Mouse (Mus musculus): Measurements from ENCODE around the gene Rrp15. TPM values are rescaled to one million over a fixed set of nuclear protein-coding genes. Genes with fewer than 3 reads are reported as not detected.

The Rrp15 gene
- polyA plus RNA-seq, 1 experiment from 2014 or later, result 21.9 TPM

DNA sequence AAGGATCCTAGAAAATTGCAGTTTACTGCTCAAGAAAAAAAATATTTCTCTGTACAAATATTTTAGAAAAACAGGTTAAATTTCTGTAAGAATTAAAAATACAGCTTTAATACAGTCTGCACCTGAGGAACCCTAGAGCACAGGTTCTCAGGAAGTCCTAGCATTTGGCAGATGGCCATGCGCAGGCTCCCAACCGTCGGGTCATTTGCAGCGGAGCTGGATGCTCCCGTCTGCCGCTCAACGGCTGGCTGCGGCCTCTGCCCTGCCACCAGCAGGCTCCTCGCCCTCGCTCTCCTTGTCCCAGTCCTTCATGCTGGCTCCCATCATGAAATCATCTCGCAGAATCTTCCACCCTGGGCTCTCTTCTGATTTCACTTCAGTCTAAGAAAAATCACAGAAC, 28.0 kb downstream of the Rrp15 start:
- Histone ChIP-seq H3K9me3 (replicated peaks; ENCODE audit: control insufficient read depth, low read length) (no peaks in the 10 kb centered on the region), H3K36me3 (ENCODE audit: control insufficient read depth, insufficient read depth) (peaks cover 12% of the 10 kb centered on the region), H3K27me3 (ENCODE audit: control insufficient read depth, insufficient read depth, low read depth, low read length) (no peaks in the 10 kb centered on the region), H3K27ac (ENCODE audit: low read length) (no peak overlapping the region), H3K4me3 (ENCODE audit: low read depth, low read length) (no peak overlapping the region), H3K4me1 (ENCODE audit: control insufficient read depth, low read depth, low read length) (no peaks in the 10 kb centered on the region), H3K9ac (ENCODE audit: low read depth, low read length) (no peak overlapping the region), H3K4me2 (ENCODE audit: low read depth, low read length) (no peak overlapping the region)
- no peak for ATAC-seq (ENCODE audit: low read depth)
- WGBS (ENCODE audit: insufficient replicate concordance), result 88% methylated on average over 11 of the region's 11 CpGs

DNA sequence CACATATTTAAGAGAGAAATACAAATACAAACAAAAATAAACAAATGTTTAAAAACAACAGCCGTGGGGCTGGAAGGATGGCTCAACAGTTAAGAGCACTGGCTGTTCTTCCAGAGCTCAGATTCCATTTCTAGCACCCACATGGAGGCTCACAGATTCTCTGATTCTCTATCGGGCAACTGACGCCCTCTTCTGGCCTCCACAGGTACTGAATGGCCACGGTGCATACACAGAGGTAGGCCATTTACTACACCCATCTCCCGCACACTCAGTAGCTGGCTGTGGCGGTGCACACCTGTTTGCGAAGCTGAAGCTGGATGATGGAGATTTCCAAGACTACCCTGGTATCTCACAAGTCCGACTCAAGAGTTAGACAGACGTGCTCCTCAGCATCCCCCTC, 29.4 kb downstream of the Rrp15 start:
- Histone ChIP-seq H3K36me3 (ENCODE audit: control insufficient read depth, insufficient read depth) (peaks cover 12% of the 10 kb centered on the region), H3K4me2 (ENCODE audit: low read depth, low read length) (no peak overlapping the region), H3K4me3 (ENCODE audit: low read depth, low read length) (no peak overlapping the region), H3K27ac (ENCODE audit: low read length) (no peak overlapping the region), H3K27me3 (ENCODE audit: control insufficient read depth, insufficient read depth, low read depth, low read length) (no peaks in the 10 kb centered on the region), H3K9me3 (replicated peaks; ENCODE audit: control insufficient read depth, low read length) (no peaks in the 10 kb centered on the region), H3K9ac (ENCODE audit: low read depth, low read length) (no peak overlapping the region), H3K4me1 (ENCODE audit: control insufficient read depth, low read depth, low read length) (no peaks in the 10 kb centered on the region)
- ATAC-seq (ENCODE audit: low read depth), result no peak
- 82% methylated on average over 9 of the region's 9 CpGs for WGBS (ENCODE audit: insufficient replicate concordance)

DNA sequence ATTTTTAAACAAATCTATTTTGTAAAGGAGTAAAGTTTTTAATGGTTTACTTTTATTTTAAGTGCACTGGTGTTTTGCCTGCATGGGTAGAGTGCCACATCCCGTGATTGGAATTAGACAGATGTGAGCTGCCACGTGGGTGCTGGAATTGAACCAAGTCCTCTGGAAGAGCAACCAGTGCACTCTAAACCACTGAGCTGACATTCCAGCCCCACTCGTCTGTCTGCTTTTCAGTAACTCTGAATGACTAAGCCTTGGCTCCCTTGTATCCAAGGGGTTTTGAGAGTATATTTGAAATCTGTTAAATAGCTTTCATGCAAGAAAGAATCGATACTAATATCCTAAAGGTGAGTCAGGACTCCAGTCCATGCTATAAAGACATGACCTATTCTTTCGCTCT, 30.3 kb downstream of the Rrp15 start:
- H3K36me3 ChIP-seq (ENCODE audit: control insufficient read depth, insufficient read depth), result peaks cover 12% of the 10 kb centered on the region
- WGBS (ENCODE audit: insufficient replicate concordance), result 68% methylated on average over 5 of the region's 5 CpGs

DNA sequence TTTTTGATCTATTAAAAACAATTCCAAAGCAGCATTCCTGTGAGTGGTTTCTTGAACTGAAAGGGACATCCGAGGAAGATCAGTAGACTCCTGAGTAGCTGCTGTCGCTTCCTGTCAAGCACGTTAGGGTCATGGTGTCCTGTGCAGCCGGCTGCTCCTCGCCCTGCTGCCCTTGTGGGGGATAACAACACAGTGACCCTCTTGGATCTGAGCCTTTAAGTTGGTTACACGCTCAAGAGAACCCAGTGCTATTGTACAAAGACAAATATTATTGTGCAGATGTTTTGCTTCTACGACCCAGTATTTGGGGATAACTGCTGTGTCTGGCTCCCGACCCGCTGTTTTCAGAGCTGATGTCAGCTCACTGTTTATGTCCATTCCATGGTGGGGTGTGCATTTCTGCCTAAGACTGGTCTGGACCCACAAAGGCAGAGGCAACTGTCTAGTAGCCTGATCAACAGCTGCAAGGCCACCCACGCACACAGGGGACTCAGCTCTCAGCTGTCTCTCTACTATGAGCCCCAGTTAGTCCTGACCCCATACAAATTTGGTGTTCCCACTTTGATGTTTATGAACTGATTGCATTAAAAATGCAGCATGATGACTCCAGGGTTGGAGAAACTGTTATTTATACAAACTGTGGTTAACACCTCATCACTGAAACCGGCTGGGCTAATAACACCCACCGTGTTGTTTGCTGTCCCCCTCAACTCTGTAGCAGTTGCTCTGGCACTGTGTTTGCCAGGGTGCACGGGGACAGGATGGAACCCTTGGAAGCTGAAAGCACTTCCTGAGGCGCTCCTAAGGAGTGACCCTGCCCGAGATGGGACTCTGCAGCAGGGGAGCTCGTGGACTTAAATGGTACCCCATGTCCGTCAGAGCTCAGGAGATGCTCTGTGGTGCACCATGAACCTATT, 33.9 kb downstream of the Rrp15 start:
- H3K27ac ChIP-seq (ENCODE audit: low read length), result no peak overlapping the region
- H3K4me1 ChIP-seq (ENCODE audit: control insufficient read depth, low read depth, low read length), result no peaks in the 10 kb centered on the region
- no peak for ATAC-seq (ENCODE audit: low read depth)
- no peaks in the 10 kb centered on the region for H3K9me3 ChIP-seq (replicated peaks; ENCODE audit: control insufficient read depth, low read length)
- H3K4me2 ChIP-seq (ENCODE audit: low read depth, low read length), result no peak overlapping the region
- no peaks in the 10 kb centered on the region for H3K27me3 ChIP-seq (ENCODE audit: control insufficient read depth, insufficient read depth, low read depth, low read length)
- H3K36me3 ChIP-seq (ENCODE audit: control insufficient read depth, insufficient read depth), result peaks cover under 1% of the 10 kb centered on the region
- 68% methylated on average over 17 of the region's 17 CpGs for WGBS (ENCODE audit: insufficient replicate concordance)
- H3K4me3 ChIP-seq (ENCODE audit: low read depth, low read length), result no peak overlapping the region
- H3K9ac ChIP-seq (ENCODE audit: low read depth, low read length), result no peak overlapping the region

More for the DNA sequence above, 30.3 kb downstream of the Rrp15 start:
- Histone ChIP-seq H3K4me1 (ENCODE audit: control insufficient read depth, low read depth, low read length) (no peaks in the 10 kb centered on the region), H3K9me3 (replicated peaks; ENCODE audit: control insufficient read depth, low read length) (no peaks in the 10 kb centered on the region), H3K27ac (ENCODE audit: low read length) (no peak overlapping the region), H3K4me2 (ENCODE audit: low read depth, low read length) (no peak overlapping the region), H3K27me3 (ENCODE audit: control insufficient read depth, insufficient read depth, low read depth, low read length) (no peaks in the 10 kb centered on the region), H3K4me3 (ENCODE audit: low read depth, low read length) (no peak overlapping the region), H3K9ac (ENCODE audit: low read depth, low read length) (no peak overlapping the region)
- ATAC-seq (ENCODE audit: low read depth), result no peak

DNA sequence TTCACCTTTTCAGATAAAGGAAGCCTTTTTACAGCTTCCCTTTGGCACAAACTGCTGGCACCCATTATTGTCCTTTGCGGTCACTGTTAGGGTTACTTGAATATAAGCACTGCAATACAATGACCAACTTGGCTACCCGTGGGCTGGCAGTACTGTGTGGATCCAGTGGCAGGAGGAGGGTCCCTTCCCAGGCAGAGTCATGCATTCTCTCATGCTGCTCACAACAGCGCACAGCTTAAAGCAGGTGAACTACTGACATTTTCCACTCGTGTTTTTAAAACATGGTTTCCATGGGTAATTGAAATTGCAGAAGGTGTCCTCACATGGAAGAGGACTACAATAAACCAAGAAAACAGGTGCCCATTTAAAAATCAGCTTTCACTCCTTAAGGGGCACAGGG, 34.9 kb downstream of the Rrp15 start:
- WGBS (ENCODE audit: insufficient replicate concordance), result 68% methylated on average over 4 of the region's 4 CpGs
- H3K4me2 ChIP-seq (ENCODE audit: low read depth, low read length), result no peak overlapping the region
- no peak for ATAC-seq (ENCODE audit: low read depth)

DNA sequence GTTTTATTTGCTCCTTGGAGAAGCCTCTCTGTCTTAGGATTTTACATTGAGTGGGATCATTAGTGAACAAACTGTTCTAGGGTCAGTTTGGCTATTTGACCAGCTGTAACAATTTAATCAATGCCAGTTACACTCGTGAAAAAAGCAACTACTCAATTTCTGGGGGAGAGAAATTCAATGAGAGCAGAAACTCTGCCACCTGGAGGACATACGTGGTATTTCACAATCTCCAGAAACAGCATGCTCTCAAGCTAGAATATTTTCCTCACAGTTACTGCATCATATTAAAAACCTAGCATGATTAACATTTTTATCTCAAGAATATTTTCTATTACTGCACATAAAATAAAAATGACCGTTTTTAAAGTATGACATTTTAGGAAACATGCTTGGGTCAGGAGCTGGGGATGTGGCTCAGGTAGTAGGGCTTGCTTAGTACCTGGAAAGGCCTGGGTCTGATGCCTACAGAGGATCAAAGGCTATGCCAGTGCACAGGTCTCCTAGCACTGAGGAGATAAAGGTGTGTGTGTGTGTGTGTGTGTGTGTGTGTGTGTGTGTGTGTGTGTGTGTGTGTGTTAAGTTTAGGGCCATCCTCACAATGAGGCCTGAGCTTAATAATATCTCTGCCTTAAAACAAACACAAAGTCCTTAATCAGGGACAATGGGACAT, 36.2 kb downstream of the Rrp15 start:
- H3K4me1 ChIP-seq (ENCODE audit: control insufficient read depth, low read depth, low read length), result no peaks in the 10 kb centered on the region
- ATAC-seq (ENCODE audit: low read depth), result no peak
- H3K27ac ChIP-seq (ENCODE audit: low read length), result no peak overlapping the region
- H3K9me3 ChIP-seq (replicated peaks; ENCODE audit: control insufficient read depth, low read length), result no peaks in the 10 kb centered on the region
- H3K4me2 ChIP-seq (ENCODE audit: low read depth, low read length), result no peak overlapping the region
- no peaks in the 10 kb centered on the region for H3K36me3 ChIP-seq (ENCODE audit: control insufficient read depth, insufficient read depth)
- H3K4me3 ChIP-seq (ENCODE audit: low read depth, low read length), result no peak overlapping the region
- H3K27me3 ChIP-seq (ENCODE audit: control insufficient read depth, insufficient read depth, low read depth, low read length), result no peaks in the 10 kb centered on the region
- H3K9ac ChIP-seq (ENCODE audit: low read depth, low read length), result no peak overlapping the region
- 5% methylated on average over 3 of the region's 3 CpGs for WGBS (ENCODE audit: insufficient replicate concordance)

More for the DNA sequence above, 34.9 kb downstream of the Rrp15 start:
- Histone ChIP-seq H3K4me1 (ENCODE audit: control insufficient read depth, low read depth, low read length) (no peaks in the 10 kb centered on the region), H3K4me3 (ENCODE audit: low read depth, low read length) (no peak overlapping the region), H3K27ac (ENCODE audit: low read length) (no peak overlapping the region), H3K9ac (ENCODE audit: low read depth, low read length) (no peak overlapping the region), H3K27me3 (ENCODE audit: control insufficient read depth, insufficient read depth, low read depth, low read length) (no peaks in the 10 kb centered on the region), H3K36me3 (ENCODE audit: control insufficient read depth, insufficient read depth) (no peaks in the 10 kb centered on the region), H3K9me3 (replicated peaks; ENCODE audit: control insufficient read depth, low read length) (no peaks in the 10 kb centered on the region)

DNA sequence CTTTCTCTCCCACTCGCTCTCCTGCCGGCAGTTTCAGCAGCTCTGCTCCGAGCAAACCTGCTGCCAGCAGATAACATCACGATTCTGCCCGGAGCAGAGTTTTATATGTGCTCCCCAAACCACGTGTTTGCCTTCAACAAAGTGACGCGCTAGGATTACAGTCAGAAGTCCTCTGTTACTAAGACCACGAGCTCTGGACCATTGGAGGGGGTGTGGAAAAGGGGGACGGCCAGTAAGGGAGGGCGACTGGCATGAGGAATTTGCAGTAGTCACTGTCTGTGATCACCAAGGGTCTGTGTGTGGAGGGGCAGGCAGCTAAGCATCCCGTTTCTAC, 43.3 kb downstream of the Rrp15 start, which contains the start of gene Tgfb2:
Gene Tgfb2, minus strand, starts transcription at position 75 of the 334 bp plus-strand sequence.
- Histone ChIP-seq H3K4me1 (ENCODE audit: control insufficient read depth, low read depth, low read length) (no peaks in the 10 kb centered on the region; the same call in none of the 2 replicates), H3K27me3 (ENCODE audit: control insufficient read depth, insufficient read depth, low read depth, low read length) (peaks cover 30% of the 10 kb centered on the region), H3K4me2 (ENCODE audit: low read depth, low read length) (peak within 1 kb of the TSS; percentile 69), H3K36me3 (ENCODE audit: control insufficient read depth, insufficient read depth) (no peaks in the 10 kb centered on the region), H3K9me3 (replicated peaks; ENCODE audit: control insufficient read depth, low read length) (no peaks in the 10 kb centered on the region), H3K4me3 (ENCODE audit: low read depth, low read length) (peak within 1 kb of the TSS; percentile 55), H3K9ac (ENCODE audit: low read depth, low read length) (peak within 1 kb of the TSS; percentile 37), H3K27ac (ENCODE audit: low read length) (no peak within 1 kb of the TSS)
- 0 out of 2 replicates have a peak, but pooled peaks have one; percentile 14 for ATAC-seq (ENCODE audit: low read depth)
- WGBS (ENCODE audit: insufficient replicate concordance), result 4% methylated on average over 12 of the region's 12 CpGs

DNA sequence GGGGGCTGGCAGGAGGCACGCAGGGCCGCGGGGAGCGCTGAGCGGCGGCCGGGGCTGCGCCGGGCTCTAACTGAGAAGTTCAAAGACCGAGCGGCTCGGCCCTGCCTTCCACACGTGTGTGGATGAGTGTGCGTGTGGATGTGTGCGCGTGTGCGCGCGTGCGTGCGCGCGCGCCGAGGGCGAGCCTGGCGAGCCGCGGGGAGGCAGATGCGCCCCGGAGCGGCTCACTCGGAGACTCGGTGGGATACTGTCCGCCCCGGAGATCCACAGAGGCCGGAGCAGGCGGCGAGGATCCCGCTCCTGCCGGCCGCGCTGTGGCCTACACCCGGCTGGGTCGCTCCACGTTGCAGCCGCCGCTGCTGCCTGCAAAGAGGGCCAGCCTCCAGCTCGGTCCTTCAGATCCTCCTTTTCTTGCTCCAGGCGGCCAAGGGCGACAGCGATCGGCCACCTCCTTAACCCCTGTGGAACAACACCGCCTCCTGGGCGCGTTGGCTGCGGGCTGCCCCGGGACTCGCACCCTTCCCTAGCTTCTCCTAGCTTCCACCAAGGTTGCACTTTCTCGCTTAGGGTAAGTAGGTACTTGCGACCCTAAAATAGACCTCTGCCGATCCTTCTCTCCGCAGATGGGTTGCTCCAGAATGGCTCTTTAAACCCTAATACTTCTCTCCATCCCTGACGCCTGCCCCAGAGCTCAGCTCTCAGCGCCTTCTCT, 43.8 kb downstream of the Rrp15 start:
- Histone ChIP-seq H3K4me2 (ENCODE audit: low read depth, low read length) (peak overlapping the region; percentile 69), H3K36me3 (ENCODE audit: control insufficient read depth, insufficient read depth) (no peaks in the 10 kb centered on the region), H3K4me1 (ENCODE audit: control insufficient read depth, low read depth, low read length) (no peaks in the 10 kb centered on the region; the same call in none of the 2 replicates), H3K9ac (ENCODE audit: low read depth, low read length) (peak overlapping the region; percentile 37), H3K27me3 (ENCODE audit: control insufficient read depth, insufficient read depth, low read depth, low read length) (peaks cover 30% of the 10 kb centered on the region), H3K27ac (ENCODE audit: low read length) (no peak overlapping the region), H3K4me3 (ENCODE audit: low read depth, low read length) (peak overlapping the region; percentile 55), H3K9me3 (replicated peaks; ENCODE audit: control insufficient read depth, low read length) (no peaks in the 10 kb centered on the region)
- under 1% methylated on average over 62 of the region's 65 CpGs for WGBS (ENCODE audit: insufficient replicate concordance)
- peak; percentile 56 for ATAC-seq (ENCODE audit: low read depth)
